Mouse (Mus musculus): Measurements from ENCODE around the gene Mpnd. TPM values are rescaled to one million over a fixed set of nuclear protein-coding genes. Genes with fewer than 3 reads are reported as not detected.

The Mpnd gene
- polyA plus RNA-seq (2015; fragmentation: Nextera tagmentation; extraction: Ambion mirVana) = 62.1 and 68.1 TPM in 2 replicates

DNA sequence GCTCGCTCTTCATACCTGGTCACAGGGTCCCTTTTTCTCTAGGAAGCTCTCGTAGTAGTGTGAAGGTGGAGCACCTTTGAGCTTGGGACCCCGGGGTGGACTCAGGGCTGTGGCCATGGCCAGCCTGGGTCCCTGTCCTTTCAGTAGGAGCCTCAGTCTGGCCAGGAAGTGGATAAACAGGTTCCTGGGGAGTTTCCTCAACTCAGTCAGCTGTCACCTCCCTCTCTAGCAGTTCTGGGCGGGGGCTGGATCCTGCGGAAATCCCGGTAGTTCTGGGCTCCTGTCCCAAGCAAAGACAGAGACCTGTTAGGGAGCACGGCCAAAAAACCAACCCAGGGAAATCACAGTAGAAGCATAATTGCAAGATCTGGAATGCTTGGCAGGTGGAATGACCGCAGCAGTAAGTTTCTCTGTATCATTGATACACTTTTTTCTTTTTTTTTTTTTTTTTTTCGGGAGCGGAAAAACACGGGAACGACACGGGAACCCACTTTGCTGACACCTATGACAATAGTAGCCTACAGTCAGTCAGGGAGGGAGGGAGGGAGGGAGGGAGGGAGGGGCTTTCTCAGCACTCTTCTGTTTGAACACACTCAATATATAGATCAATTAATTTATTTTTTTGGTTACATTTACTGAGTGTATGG, at the start of gene Mpnd, which contains the start of gene Stap2:
TSS of gene Mpnd (plus strand) at position 297 of the 647 bp plus-strand sequence.
TSS of gene Stap2 (minus strand) at position 170 of the 647 bp plus-strand sequence.
- H3K4me3 ChIP-seq = peak within 1 kb of the TSS; percentile 41
- peak within 1 kb of the TSS; percentile 71 for H3K9ac ChIP-seq
- H3K4me2 ChIP-seq = peak within 1 kb of the TSS; percentile 54
- WGBS = 32% methylated on average over 13 of the region's 13 CpGs
- H3K27me3 ChIP-seq (replicated peaks) = peaks cover 42% of the 10 kb centered on the region
- 0 out of 2 replicates have a peak within 1 kb of the TSS, but pooled peaks have one; percentile 17 for H3K27ac ChIP-seq (replicated peaks)
- H3K9me3 ChIP-seq = no peaks in the 10 kb centered on the region
- H3K36me3 ChIP-seq = no peaks in the 10 kb centered on the region
- peaks cover 23% of the 10 kb centered on the region for H3K4me1 ChIP-seq
- no peak for ATAC-seq (ENCODE audit: extremely low read depth, insufficient number of reproducible peaks, low FRiP score, low TSS enrichment)

DNA sequence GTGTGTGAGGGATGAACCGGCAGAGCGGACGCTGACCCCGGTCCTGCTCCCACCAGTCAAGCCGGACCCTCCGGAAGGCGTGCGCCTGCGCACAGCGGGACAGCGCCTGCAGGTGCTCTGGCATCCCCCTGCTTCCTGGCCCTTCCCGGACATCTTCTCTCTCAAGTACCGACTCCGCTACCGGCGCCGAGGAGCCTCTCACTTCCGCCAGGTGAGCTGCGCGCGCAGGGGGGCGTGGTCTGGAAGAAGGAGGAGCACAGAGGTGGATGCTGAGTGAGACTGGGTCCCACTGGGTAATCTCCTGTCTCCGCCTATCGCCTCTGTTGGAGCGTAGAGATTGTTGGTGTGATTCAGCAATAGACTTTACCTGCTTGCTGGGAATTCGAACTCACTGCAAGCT, 49.4 kb upstream of the Mpnd start:
- H3K27me3 ChIP-seq (replicated peaks) = peaks cover 48% of the 10 kb centered on the region
- ATAC-seq (ENCODE audit: extremely low read depth, insufficient number of reproducible peaks, low FRiP score, low TSS enrichment) = no peak; the same call in 1 of the 2 replicates
- peak overlapping the region; percentile 70 for H3K9ac ChIP-seq
- H3K36me3 ChIP-seq = peaks cover 7% of the 10 kb centered on the region
- peaks cover 30% of the 10 kb centered on the region for H3K4me1 ChIP-seq
- WGBS = 4% methylated on average over 26 of the region's 26 CpGs
- peak overlapping the region; percentile 50 for H3K4me3 ChIP-seq
- peak overlapping the region; percentile 75 for H3K4me2 ChIP-seq
- no peaks in the 10 kb centered on the region for H3K9me3 ChIP-seq
- H3K27ac ChIP-seq (replicated peaks) = no peak overlapping the region

DNA sequence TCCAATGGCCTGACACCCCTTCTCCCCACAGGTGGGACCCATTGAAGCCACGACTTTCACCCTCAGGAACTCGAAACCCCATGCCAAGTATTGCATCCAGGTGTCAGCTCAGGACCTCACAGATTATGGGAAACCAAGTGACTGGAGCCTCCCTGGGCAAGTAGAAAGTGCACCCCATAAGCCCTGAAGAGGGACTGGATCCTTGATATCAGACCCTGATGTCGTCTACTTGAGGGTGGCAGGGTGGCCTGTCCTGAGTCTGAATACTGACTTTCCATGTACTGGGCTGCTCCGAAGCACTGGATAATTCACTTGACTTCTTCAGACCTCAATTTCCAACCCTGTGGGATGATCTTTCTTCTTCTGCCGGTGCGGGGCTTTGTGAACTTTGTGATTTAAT, 48.9 kb upstream of the Mpnd start:
- Histone ChIP-seq H3K36me3 (peaks cover 11% of the 10 kb centered on the region), H3K4me1 (peaks cover 30% of the 10 kb centered on the region), H3K4me3 (peak overlapping the region; percentile 50), H3K4me2 (peak overlapping the region; percentile 75), H3K27ac (replicated peaks) (no peak overlapping the region), H3K9me3 (no peaks in the 10 kb centered on the region), H3K27me3 (replicated peaks) (peaks cover 43% of the 10 kb centered on the region), H3K9ac (peak overlapping the region; percentile 70)
- 36% methylated on average over 6 of the region's 6 CpGs for WGBS
- no peak for ATAC-seq (ENCODE audit: extremely low read depth, insufficient number of reproducible peaks, low FRiP score, low TSS enrichment)

DNA sequence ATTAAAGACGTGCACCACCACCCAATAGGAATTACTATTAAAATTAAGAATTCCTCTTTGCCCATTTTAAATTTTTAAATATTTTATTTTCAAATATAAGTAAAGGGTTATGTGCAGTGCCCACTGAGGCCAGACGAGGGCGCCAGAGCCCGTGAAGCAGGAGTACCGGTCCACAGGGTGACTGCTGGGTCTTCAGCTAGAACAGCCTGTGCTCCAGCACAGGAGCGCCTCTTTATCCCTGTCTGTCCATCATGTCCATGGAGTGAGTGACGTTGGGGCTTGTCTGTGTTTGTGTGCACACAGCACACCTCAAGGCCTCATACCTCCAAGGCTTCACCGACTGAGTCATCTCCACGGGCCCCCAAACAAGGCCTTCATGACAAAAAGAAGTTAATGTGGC, 48.3 kb upstream of the Mpnd start:
- Histone ChIP-seq H3K4me2 (no peak overlapping the region), H3K4me3 (no peak overlapping the region), H3K9me3 (no peaks in the 10 kb centered on the region), H3K27me3 (replicated peaks) (peaks cover 41% of the 10 kb centered on the region), H3K4me1 (peaks cover 30% of the 10 kb centered on the region), H3K36me3 (peaks cover 17% of the 10 kb centered on the region), H3K27ac (replicated peaks) (no peak overlapping the region), H3K9ac (peak overlapping the region; percentile 50; the same call in 1 of the 2 replicates)
- ATAC-seq (ENCODE audit: extremely low read depth, insufficient number of reproducible peaks, low FRiP score, low TSS enrichment) = no peak
- 16% methylated on average over 9 of the region's 9 CpGs for WGBS

DNA sequence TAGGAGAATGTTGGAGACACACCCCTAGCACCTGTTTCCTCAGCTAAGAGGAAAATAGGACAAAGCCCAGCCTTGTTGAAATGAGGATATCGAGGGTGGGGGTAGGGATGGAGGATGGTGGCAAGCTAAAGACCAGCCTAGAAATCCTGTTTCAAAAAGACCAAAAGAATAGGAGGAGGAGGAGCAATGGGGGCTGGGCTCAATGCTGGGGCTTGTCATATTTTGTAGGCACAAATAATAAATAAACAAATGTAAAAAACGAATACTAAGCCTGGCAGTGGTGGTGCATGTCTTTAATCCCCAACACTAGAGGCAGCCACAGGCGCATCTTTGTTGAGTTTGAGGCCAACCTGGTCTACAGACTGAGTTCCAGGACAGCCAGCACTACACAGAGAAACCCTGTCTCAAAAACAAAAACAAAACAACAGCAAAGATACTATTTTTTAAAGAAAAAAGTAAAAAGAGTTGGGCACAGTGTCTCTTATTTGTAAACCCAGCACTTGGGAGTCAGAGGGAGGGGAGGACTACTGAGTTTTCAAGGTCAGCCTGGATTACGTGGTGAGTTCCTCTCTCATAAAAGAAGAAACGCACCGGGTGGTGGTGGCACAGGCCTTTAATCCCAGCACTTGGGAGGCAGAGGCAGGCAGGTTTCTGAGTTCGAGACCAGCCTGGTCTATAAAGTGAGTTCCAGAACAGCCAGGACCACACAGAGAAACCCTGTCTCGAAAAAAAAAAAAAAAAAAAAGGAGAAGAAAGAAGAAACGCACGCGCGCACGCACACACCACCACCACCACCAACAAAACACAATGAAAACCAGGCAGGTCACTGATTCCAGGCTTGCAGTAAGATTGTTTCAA, 47.6 kb upstream of the Mpnd start:
- peak overlapping the region; percentile 96 for H3K27ac ChIP-seq (replicated peaks)
- H3K4me2 ChIP-seq = peak overlapping the region; percentile 81
- peaks cover 24% of the 10 kb centered on the region for H3K36me3 ChIP-seq
- H3K4me1 ChIP-seq = peaks cover 32% of the 10 kb centered on the region
- H3K9me3 ChIP-seq = no peaks in the 10 kb centered on the region
- H3K27me3 ChIP-seq (replicated peaks) = peaks cover 33% of the 10 kb centered on the region
- no peak for ATAC-seq (ENCODE audit: extremely low read depth, insufficient number of reproducible peaks, low FRiP score, low TSS enrichment)
- peak overlapping the region; percentile 80 for H3K9ac ChIP-seq
- 76% methylated on average over 13 of the region's 13 CpGs for WGBS
- peak overlapping the region; percentile 60 for H3K4me3 ChIP-seq

DNA sequence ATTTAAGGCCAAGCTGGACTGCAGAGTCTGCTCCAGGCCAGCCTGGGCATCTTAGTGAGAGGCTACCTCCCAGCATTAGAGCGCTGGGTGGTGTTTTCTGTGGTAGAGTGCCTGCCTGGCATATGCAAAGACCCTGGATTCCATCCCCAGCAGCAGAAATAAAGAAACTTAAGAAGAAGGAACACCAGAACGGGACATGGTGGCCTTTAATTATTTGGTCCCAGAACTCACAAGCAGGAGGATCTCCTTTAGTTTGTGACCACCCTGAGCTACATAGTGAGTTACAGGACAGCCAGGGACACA, 47.0 kb upstream of the Mpnd start:
- peak overlapping the region; percentile 60 for H3K4me3 ChIP-seq
- 28% methylated on average over 2 of the region's 2 CpGs for WGBS
- no peaks in the 10 kb centered on the region for H3K9me3 ChIP-seq
- peaks cover 30% of the 10 kb centered on the region for H3K27me3 ChIP-seq (replicated peaks)
- no peak for ATAC-seq (ENCODE audit: extremely low read depth, insufficient number of reproducible peaks, low FRiP score, low TSS enrichment)
- H3K27ac ChIP-seq (replicated peaks) = peak overlapping the region; percentile 96
- peak overlapping the region; percentile 81 for H3K4me2 ChIP-seq
- peaks cover 30% of the 10 kb centered on the region for H3K36me3 ChIP-seq
- peaks cover 36% of the 10 kb centered on the region for H3K4me1 ChIP-seq
- peak overlapping the region; percentile 80 for H3K9ac ChIP-seq

DNA sequence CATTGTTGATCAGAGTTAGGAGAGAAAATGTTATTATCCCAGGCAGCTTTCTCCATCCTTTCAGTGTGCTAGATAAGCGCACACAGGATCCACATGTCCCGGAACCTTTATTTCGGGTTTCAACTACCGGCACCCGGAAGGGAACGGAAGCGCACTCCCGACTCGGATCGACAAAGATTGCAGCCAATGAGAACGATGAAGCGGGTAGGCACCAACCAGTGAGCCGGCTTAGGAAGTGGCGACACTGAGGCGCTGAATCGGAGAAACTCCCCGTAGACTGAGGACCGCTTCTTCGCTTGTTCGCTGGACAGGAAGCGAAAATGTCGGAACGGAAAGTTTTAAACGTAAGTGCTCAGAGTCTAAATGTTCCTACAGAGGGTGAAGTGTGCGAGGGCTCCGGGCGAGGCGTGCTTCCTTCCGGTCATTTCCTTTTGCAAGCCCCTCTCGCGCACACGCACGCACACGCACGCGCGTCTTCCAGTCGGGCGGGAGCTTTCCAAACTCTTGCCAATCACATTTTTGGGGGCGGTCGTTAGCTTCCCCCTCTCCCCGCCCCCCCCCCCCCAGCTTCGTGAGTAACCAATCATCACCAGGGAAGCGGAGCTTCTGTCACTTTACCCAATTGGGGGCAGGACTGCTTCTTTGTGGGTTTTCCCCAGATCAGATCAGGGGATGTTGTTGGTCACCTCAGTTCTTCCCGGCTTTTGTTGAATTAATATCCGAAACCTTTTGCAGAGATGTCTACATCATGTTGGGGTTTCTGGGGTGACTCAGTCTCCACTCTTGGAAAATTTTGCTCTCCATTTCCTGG, 46.4 kb upstream of the Mpnd start, which contains the start of gene Yju2:
TSS of gene Yju2 (plus strand) at position 182 of the 811 bp plus-strand sequence.
- WGBS = under 1% methylated on average over 43 of the region's 46 CpGs
- ATAC-seq (ENCODE audit: extremely low read depth, insufficient number of reproducible peaks, low FRiP score, low TSS enrichment) = peak; percentile 83
- peak within 1 kb of the TSS; percentile 81 for H3K4me2 ChIP-seq

DNA sequence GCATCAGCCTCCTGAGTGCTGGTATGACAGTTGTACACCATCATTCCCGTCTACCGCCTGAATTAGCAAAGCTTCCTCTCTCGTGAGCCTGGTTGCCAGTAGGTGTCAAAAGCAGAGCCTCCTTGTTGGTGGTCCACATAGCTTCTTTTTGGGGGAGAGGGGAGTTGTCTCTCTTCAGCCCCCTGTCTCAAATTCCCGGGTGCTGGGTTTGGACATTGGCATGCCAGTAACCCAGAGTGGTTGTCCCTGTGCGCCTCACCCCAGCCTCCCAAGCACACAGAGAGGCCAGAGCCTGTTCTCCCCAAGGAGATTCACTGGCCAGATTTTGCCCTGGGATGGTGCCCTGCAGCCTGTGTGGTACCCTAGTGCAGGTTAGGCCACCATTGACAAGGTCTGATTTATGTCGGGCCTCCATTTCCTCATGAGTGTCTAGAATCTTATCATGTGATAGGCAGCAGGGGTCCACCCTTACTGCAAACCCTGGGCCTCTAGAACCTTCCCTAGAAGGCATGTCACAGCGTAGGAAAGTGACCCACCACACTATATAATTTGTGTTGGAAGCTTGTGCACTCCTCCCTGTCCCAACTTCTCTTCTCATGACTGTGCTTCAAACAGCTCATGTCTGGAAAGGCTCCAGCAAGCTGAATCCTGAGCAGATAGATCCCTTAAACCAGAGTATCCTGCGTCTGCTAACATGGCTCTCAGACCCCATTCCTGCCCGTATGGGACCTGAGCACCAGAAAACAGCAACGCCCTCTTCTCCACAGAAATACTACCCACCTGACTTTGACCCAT, 45.4 kb upstream of the Mpnd start:
- ATAC-seq (ENCODE audit: extremely low read depth, insufficient number of reproducible peaks, low FRiP score, low TSS enrichment) = no peak
- peak overlapping the region; percentile 60 for H3K4me3 ChIP-seq
- WGBS = 74% methylated on average over 10 of the region's 10 CpGs
- peak overlapping the region; percentile 81 for H3K4me2 ChIP-seq
- no peaks in the 10 kb centered on the region for H3K9me3 ChIP-seq
- H3K27me3 ChIP-seq (replicated peaks) = peaks cover 14% of the 10 kb centered on the region
- peaks cover 36% of the 10 kb centered on the region for H3K4me1 ChIP-seq
- H3K9ac ChIP-seq = peak overlapping the region; percentile 78
- peak overlapping the region; percentile 96 for H3K27ac ChIP-seq (replicated peaks)
- H3K36me3 ChIP-seq = peaks cover 45% of the 10 kb centered on the region

More for the DNA sequence above, 46.4 kb upstream of the Mpnd start, which contains the start of gene Yju2:
- H3K4me1 ChIP-seq = peaks cover 36% of the 10 kb centered on the region
- peaks cover 24% of the 10 kb centered on the region for H3K27me3 ChIP-seq (replicated peaks)
- peak within 1 kb of the TSS; percentile 96 for H3K27ac ChIP-seq (replicated peaks)
- peaks cover 35% of the 10 kb centered on the region for H3K36me3 ChIP-seq
- peak within 1 kb of the TSS; percentile 60 for H3K4me3 ChIP-seq
- H3K9ac ChIP-seq = peak within 1 kb of the TSS; percentile 80
- no peaks in the 10 kb centered on the region for H3K9me3 ChIP-seq

DNA sequence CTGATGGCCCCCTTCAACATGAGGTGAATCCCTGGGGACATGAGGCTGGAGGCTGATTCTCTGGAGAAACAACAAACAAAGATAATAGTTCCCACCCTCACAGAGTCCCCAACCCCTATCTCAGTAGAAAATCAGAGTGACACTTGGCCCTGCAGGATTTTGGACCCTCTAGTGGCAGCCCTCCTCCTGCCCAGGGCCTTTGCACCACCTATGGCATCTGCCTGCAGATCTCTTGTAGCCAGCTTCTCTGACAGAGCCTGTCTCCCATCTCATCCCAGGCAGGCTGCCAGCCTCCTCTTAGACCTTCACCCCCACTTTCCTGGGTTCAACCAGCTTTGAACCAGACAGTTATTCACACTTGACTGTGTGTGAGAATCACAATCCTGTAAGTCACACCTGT, 44.7 kb upstream of the Mpnd start:
- ATAC-seq (ENCODE audit: extremely low read depth, insufficient number of reproducible peaks, low FRiP score, low TSS enrichment) = no peak
- Histone ChIP-seq H3K4me2 (no peak overlapping the region), H3K27ac (replicated peaks) (no peak overlapping the region), H3K4me1 (peaks cover 36% of the 10 kb centered on the region), H3K36me3 (peaks cover 52% of the 10 kb centered on the region), H3K27me3 (replicated peaks) (peaks cover 8% of the 10 kb centered on the region), H3K4me3 (no peak overlapping the region), H3K9ac (no peak overlapping the region), H3K9me3 (no peaks in the 10 kb centered on the region)

DNA sequence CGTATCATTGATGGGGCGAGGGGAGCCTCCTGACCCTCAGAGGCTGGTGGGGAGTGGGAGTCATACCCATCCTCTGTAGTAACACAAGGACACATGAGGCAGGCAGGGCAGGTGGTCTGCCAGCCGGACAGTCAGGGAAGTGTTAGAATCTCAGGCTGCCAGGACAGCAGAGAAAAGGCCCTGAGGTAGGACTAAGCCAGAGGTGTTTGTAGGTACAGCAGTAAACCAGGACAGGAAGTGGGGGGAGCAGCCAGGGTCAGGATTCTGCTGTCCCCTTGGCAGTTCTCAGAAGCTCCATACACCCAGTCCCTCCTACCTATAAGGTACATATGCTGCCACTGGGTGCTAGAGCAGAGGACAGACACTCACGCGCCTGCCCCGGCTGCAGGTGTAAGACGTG, 43.9 kb upstream of the Mpnd start:
- Histone ChIP-seq H3K4me3 (no peak overlapping the region), H3K9me3 (no peaks in the 10 kb centered on the region), H3K36me3 (peaks cover 60% of the 10 kb centered on the region), H3K27ac (replicated peaks) (no peak overlapping the region), H3K4me1 (peaks cover 28% of the 10 kb centered on the region), H3K27me3 (replicated peaks) (peaks cover under 1% of the 10 kb centered on the region; the same call in 1 of the 2 replicates), H3K9ac (no peak overlapping the region), H3K4me2 (no peak overlapping the region)
- ATAC-seq (ENCODE audit: extremely low read depth, insufficient number of reproducible peaks, low FRiP score, low TSS enrichment) = no peak
- 95% methylated on average over 7 of the region's 7 CpGs for WGBS
